24 mouse cellular contexts compared by ENCODE assay signal in genomic region chr5:99782806-99783205, GRCm38 (mm10).
"Had no signal": no experiment of that assay in that cellular context is flagged by ENCODE, and none has a peak within 500 bp of the region (broad histone marks: within the 10 kb centered on the region; RNA-seq: fewer than 3 reads in every experiment).

No protein-coding gene starts in this region.

- ATAC-seq: forebrain, embryonic 15.5 days; forebrain, postnatal 0 days; hindbrain, postnatal 0 days; intestine, embryonic 16.5 days; liver, embryonic 12.5 days had no signal

- H3K9me3 ChIP-seq: forebrain, embryonic 15.5 days; hindbrain, embryonic 13.5 days; hindbrain, embryonic 15.5 days; kidney, embryonic 15.5 days; limb, embryonic 13.5 days; limb, embryonic 15.5 days; liver, embryonic 12.5 days had no signal

- H3K9ac ChIP-seq: forebrain, embryonic 15.5 days; forebrain, postnatal 0 days; hindbrain, embryonic 13.5 days; hindbrain, embryonic 15.5 days; kidney, embryonic 15.5 days; limb, embryonic 13.5 days; limb, embryonic 15.5 days; liver, embryonic 12.5 days; liver, embryonic 14.5 days had no signal

- H3K36me3 ChIP-seq: forebrain, embryonic 15.5 days; hindbrain, embryonic 13.5 days; hindbrain, embryonic 15.5 days; kidney, embryonic 15.5 days; limb, embryonic 13.5 days; limb, embryonic 15.5 days; liver, embryonic 12.5 days had no signal

- H3K4me3 ChIP-seq: forebrain, embryonic 15.5 days; heart, adult 2 months; hindbrain, embryonic 13.5 days; hindbrain, embryonic 15.5 days; kidney, embryonic 15.5 days; limb, embryonic 13.5 days; limb, embryonic 15.5 days; liver, embryonic 12.5 days had no signal

- H3K4me1 ChIP-seq: limb, embryonic 13.5 days; limb, embryonic 15.5 days; liver, embryonic 12.5 days had no signal

- DNase-seq: forebrain, postnatal 0 days; gastrocnemius, postnatal 14 days; gastrocnemius, postnatal 36 days; heart, adult 2 months; kidney, adult 11 months; kidney, adult 2 months; kidney, adult 9 months; kidney, postnatal 14 days; kidney, postnatal 36 days; layer of hippocampus, adult 9-11 months; layer of hippocampus, postnatal 36 days; left cerebral cortex, postnatal 4 days; lung, adult 18-20 months had no signal

- H3K27me3 ChIP-seq: forebrain, embryonic 15.5 days; hindbrain, embryonic 13.5 days; hindbrain, embryonic 15.5 days; kidney, embryonic 15.5 days; limb, embryonic 13.5 days; limb, embryonic 15.5 days; liver, embryonic 12.5 days had no signal

- H3K4me2 ChIP-seq: forebrain, embryonic 15.5 days; hindbrain, embryonic 13.5 days; hindbrain, embryonic 15.5 days; kidney, embryonic 15.5 days; limb, embryonic 13.5 days; limb, embryonic 15.5 days; liver, embryonic 12.5 days had no signal

- H3K27ac ChIP-seq: forebrain, embryonic 15.5 days; heart, adult 2 months; hindbrain, embryonic 13.5 days; hindbrain, embryonic 15.5 days; hindbrain, postnatal 0 days; kidney, embryonic 15.5 days; kidney, postnatal 0 days; limb, embryonic 13.5 days; limb, embryonic 15.5 days; liver, embryonic 12.5 days; liver, embryonic 14.5 days had no signal
